Mouse (Mus musculus) skeletal muscle tissue, adult 2 months (tissue): ENCODE data around the gene Zeb2.
A peak's percentile ranks its signal among the peaks of the same experiment; 100 is the strongest.

Experiments
- DNase-seq: peaks from one replicate; pipeline ENCODE4 v3.0.0-alpha.2; 2012; ENCODE audit warnings: low read depth, low spot score

Zeb2 gene

DNA sequence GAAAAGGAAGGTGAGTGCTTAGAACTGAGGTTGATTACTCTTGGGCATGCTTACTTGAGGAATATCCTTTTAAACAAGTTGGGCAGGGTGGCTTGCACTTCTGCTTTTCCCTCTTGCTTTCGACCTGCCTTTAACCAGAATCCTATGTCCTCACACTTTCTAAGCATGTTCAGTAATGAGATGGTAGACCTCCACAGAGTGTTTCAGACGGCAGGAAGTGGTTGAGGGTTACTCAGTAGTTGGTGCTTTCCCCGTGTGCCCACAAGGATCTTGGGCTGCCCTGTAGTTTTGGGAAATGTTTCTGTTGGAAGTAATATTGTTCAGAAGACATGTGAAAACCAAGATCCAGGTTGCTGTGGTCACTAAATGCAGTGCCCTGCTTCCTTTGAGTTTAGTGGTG lies 135.5 kb downstream of the Zeb2 start:
- no peak for DNase-seq

DNA sequence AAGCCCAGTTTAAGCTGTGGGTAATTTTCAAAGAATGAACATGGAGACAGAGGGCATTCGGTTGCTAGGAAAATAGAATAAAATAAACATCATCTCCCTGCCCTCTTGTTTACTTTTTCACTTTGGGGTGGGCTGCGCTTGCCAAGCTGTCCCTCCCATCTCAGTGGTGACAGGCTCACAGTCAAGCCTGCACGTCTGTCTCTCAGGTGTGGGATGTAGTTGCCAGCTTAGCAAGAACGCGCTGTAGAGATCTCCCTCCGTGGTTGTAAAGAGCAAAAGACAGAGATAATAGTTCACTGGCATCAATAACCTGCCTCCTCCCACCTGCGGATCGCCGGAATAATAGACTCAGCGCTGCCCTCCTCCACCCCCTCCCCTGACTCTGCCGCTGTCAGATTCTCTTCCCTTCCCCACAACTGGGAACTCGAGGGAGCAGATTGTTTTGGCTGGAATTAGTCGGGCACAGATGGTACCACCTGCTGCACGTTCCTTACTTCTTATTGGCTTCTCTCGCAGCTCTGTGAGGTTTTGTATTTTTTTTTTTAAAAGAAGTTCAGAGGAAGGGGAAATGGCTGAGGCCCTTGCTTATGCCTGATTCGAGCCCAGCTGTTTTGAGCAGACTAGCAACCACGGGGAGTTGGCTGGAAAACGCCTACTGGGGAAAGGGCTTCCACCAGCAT lies 138.0 kb downstream of the Zeb2 start:
- no peak for DNase-seq

DNA sequence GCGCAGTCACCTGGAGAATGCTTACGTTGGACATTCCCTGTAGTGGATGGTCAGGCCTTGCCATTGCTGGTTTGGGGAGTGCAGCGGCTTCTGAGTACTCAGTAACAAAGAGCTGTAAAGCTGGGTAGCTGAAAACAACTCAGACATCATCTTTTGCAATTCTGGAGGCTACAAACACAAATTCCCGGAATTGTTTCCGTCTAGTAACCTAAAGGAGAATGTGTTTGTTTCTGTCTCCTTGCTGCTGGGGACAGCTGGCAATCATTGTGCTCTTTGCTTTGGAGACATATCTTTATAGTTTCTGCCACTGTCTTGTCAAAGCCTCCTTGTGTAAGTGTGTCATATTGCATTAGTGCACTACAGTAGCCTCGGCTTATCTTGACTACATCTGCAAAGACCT lies 139.2 kb downstream of the Zeb2 start:
- no peak for DNase-seq

DNA sequence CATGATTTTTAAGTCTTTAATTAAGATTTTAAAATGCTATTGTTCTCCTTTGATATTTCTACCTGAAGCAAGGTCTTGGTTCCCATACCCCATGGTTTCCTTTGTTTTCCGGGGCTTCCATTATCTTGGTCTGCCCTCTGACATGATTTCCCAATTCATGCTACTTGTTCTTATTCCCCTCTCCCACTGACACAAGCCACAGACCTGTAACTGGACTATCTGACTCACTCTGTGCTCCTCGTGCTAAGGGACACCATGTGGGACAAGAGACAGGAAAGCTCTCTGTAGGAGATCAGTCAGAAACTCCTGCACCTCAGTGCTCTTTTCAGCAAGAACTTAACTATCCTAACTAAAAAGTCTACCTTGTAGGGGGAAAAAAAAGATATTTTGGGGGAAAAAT lies 139.6 kb downstream of the Zeb2 start:
- DNase-seq: no peak

DNA sequence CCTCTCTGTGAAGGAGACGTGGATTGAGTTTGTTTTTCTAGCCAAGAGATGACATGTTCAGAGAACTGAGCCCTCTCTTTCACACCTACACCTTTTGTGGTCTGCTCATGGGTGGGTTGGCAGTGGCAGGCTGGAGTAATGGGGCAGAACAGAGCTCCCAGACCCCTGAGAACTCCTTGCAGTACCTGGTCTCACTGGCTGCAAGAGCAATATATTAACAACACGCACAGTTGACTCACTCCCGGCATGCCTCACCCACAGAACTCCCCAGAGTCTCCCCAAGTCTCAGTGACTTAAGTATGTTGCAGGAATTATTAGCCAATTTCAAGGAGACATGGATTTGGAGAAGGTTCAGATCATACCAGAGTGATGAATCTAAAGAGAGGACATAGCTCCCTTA lies 140.1 kb downstream of the Zeb2 start:
- peak; percentile 37 for DNase-seq

DNA sequence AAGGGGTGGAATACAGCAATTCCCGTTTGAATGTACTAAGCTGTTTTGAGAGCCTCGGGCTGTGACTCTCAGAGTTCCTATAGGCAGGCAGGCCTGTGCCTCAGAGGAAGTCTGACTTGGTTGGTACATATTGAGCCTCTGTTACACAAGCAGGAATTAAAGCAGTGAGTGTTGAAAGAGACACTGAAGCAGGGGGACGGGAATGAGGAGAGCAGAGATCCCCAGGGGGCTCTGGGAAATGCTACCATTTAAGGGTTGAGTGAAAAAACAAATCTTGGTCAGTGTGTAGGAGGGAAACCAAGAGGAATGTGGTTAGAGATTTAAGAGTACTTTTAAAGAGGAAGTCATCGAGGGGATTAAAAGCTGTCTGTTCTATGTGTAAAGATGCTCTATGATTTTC lies 140.7 kb downstream of the Zeb2 start:
- no peak for DNase-seq

DNA sequence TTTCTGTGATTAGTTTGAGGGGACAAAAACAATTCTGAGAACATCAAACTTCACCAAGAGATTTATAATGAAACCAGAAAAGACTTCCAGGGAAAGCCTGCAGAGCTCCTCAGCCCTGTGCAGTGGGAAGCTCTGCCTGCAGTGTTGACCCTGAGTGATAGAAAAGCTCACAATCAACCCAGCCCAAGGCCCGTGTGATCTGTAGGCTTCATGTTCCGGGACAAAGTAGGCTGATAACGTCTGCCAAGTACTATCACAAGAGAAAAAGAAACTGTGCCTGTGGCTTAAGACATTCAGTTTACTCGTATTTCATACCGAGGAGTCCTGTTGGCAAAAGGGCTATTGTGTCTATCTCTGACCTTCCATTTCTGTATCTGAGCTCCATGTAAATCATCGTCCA lies 143.4 kb downstream of the Zeb2 start:
- DNase-seq: no peak

DNA sequence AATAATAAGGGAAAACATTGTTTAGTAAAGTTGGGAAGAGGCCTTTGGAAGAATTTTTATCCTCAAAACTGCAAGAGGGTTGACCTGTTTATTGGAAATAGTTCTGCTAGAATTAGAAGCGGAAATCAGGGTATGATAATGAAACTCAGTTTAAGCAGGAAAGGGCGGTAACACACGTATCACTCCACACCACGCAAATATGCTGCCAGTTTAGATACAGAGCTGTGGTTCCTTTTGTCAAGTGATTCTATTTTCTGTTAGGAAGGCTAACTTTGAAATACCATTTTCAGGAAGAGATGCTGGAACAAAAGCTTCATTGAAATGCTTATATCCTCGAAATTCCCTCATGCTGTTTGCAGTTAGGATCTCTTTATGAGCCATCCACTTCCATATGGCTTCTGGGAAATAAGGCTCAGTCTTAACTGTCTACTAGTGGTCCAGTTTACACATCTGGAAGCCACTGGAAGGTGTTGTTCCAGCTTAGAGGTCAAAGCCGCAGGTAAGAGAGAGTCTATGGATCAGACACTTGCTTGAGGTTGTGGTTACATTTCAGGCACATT lies 147.0 kb downstream of the Zeb2 start:
- DNase-seq: no peak

DNA sequence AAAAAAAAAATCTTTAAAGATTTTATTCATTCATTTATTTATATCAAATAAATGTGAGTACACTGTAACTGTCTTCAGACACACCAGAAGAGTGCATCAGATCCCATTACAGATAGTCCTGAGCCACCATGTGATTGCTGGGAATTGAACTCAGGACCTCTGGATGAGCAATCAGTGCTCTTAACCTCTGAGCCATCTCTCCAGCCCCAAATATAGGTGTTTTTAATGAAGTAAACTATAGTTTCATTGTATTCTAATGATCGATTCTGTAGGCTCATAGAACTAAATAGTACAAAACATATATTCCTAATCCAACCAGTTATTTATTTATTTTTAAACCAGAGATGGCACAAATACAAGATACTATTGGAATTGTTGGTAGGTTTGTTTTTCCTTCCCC lies 147.6 kb downstream of the Zeb2 start:
- DNase-seq: no peak

DNA sequence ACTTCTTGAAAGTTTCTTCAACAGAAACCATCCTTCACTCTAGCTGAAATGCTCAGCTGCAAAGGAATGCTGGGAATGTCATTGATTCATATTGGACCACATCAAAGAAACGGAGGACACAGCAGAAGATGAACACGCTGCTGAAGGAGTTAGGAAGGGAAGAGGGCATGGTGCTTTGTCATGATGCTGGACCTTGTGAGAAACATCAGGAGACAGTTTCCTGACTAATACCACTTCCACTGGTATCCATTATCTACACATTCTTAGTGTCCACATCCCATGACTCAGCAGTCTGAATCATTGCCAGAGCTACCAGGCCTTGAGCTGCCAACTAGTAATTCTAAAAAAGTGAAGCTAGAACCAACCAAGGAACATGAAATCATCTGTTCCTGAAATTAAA lies 148.0 kb downstream of the Zeb2 start:
- DNase-seq: no peak

DNA sequence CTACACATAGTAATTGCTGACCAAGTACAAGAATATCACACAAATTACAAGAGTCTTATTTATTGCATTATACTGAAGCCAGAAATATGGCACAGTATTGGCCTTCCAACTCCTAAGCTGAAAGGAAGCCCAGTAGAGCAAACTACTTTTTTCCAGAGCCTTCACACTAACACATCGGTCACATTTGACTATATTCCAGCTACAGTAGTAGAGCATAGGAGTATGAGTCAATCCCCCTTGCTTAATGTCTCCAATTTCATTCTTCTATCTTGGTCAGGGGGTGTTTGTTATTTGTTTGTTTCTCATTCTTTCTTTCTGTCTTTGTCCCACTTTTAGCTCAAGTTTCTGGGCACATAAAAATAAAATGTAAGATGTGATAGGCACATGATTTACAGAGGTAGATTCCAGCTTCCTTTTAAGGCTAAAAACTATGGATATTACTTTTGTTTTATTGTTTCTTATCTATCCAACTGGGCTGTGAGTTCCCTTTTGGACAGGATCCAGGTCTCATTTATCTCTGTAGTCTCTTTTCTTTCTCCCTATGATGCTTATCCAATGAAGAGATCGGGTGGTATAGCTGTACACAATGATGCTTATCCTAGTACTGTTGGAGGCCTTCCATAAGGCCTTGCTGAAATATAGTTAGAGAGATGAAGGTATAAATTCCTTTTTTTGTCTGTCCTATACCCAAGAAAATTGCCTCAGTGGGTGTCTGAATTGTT lies 151.2 kb downstream of the Zeb2 start:
- DNase-seq: no peak

DNA sequence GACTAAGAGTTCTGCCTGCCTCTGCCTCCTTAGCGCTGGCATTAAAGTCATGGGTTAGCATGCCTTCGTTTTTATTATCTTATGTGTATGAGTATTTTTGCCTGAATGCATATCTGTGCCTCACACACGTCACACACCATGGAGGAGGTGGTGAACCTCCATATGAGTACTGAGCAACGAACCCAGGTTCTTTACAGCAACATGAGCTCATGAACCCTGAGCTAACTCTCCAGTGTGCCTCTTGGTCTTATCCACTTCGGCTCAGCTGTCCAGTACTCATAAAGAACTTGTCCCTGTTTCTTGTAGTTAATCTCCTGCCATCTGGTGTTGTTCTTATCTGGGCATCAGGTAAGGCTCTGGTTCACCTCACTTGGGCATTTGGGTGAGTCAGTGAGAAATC lies 154.6 kb downstream of the Zeb2 start:
- DNase-seq: no peak

DNA sequence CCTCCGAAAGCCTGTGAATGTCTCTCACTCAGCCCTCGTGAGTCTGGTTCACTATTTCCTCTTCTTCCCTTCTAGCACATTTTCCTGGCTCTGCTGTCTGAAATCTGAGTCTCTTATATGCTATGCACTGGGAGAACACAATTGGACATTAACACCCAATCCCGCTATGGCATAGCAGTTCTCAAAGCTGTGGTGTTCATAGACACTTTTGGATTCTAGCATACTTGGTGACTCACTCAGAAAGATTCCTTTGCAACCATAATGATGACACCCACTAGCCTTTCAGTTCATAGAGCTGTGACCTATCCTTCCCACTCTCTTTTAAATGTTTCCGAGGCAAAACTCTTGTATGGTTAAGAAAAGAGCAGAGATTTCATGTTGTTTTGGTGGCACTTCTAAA lies 156.0 kb downstream of the Zeb2 start:
- DNase-seq: no peak

DNA sequence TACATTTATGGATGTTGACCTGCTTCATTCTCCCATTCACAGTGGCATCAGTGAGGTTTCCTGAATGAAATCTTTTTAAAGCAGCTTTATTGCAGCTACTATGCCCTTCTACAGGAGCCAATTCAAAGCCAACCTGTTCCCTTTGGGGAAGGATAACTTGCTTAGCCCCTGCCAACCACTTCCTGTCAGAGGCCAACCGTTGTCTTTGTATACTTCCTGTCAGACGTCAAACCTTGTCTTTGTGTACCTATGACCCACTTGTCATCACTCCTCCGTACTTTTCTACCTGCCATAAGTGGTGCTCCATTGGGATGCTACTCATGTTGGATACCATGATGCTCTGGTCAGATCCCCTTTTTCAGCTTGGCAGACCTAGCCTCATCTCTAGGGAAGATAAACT lies 156.6 kb downstream of the Zeb2 start:
- no peak for DNase-seq

DNA sequence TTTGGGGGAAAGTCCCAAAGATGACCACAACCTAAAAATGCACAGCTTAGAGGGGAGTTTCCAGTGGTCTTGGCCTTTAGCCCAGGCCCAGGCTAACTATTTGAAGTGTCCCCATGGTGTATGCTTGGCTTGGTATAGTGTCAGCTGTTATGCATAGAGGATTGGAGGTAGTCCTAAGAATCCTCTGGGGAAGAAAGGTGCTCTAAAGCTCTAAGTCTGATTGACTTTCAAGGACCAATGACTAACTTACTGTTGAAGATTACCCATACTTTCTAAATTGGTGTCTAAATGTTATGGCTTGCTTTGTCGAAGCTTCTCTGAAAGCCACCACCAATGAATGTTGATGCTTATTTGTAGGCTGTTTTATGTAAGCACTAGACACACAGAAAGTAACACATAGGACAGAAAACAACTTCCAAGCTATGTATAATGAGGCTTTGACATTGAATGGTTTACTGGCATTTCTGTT lies 159.8 kb downstream of the Zeb2 start:
- no peak for DNase-seq

DNA sequence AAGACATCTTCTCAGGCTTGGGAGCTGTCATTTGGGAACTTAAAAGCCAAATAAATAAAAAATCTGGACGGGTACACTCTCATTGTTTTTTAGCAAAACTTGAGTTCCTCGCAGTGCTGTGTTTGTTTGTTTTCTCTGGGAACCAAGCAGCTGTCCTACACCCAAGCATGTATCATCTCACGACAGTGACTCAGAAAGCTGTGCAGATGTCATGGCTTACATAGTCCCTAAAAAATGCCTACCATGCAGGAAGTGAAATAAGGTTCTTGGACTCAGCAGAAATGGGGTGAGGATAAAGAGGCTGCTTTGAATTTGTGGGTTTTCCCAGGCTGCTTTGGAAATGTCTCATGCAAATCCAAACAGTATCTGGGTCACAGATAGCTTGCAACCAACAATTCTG lies 161.0 kb downstream of the Zeb2 start:
- peak; percentile 78 for DNase-seq

DNA sequence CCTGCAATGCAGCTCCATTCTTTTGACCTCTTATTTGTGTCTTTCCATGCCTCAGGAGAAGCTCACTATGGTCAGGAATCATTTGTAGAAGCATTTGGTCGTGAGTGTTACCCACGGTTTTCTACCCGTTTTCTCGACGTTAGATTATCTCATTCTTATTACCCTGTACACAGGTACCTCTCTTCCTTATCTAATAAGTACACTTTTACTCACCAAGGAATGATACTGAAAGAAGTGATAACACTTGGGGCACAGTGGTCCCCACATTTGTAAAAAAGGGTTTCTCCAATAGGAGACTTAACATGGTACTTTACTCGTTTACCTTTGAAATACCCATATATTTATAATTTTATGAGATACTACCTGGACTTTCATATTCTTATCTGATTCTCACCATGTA lies 161.7 kb downstream of the Zeb2 start:
- DNase-seq: no peak

DNA sequence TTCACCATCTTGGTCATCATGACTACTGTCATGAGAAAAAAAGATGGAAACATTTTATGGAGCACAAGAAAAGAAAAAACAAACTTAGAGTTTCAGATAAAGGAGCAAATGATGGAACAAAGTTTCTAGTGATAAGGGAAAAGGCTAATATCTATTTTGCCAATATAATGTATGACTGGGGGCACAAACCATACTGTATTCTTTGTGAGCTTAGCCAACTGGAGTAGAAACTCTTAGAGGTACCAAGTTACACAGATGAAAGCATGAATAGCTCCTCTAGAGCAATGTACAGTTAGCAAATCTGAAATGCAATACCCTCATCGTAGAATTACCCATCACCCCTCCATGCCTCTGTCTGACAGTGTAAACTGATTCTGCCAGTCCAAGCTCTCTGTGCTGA lies 163.0 kb downstream of the Zeb2 start:
- no peak for DNase-seq

DNA sequence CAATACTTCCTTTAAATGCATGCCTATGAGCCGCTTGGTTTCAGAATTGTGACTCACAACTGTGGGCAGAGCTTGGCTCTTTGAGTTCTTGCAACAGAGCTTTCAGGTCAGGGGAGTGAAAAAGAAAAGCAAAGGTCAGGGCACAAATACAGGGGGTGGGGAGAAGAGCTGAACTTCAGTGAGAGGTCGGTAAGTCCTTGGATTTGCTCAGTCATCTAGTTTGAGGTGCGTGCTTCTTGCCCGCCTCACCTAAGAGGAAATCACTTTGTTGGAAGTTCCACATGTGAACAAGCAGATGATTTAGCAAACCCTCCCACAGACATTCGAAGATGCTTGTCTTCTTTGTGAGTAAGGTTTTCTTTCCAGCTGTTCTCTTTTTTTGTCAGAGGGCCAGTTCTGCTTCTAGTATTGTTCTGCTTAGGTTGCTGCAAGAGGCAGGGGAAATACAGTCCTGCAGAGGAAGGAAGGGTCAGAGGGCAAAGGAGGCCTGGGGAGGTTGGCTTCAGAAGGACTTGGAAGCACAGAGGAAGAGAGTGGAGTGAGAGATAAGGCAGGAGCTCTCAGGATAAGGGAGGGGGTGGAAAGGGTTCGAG lies 164.3 kb downstream of the Zeb2 start:
- DNase-seq: no peak

DNA sequence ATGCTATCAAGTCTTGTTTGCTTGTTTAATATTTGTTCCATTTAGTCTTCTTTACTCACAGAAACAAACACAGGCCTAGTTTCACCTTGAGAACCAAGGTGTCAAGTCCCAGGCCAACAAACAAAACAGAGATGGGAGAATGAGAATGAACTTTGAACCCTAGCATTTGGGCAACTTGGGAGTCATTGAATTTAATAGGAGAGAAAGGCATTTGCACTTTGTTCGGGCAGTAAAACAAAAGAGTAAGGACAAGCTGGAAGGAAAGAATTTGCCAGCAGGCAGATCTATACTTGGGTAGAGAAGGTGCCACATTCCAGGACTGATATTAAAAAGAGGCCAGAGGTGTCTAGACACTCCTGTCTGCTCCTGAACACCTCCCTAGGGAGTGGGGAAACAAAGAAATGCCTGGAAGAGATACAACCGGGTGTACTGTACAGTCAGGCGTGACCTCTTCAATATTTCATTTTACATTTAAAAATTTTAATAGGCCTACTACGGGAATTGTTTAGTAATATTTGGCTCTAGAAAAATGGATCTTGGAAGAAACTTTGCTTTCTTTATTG lies 165.5 kb downstream of the Zeb2 start:
- no peak for DNase-seq

DNA sequence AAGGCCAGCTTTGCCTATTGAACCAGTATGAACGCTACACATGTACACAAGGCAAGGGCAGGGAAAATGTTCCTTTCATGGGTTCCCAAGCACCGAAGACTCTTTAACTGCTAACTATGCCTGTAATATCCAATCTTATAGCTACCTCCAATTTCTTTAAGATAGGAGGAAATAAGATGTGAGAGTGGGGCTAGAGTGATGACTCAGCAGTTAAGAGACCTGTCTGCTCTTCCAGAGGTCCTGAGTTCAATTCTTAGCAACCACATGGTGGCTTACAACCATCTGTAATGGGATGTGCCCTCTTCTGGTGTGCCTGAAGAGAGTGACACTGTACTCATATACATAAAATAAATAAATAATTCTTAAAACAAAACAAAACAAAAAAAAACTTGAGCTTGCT lies 172.5 kb downstream of the Zeb2 start:
- no peak for DNase-seq
